Mouse (Mus musculus): Measurements from ENCODE around the gene Phactr4.
A peak's percentile ranks its signal among the peaks of the same experiment; 100 is the strongest.

Gene Phactr4

GRCm38 (mm10) chr4:132411322-132412094 lies 10.8 kb downstream of the Phactr4 start:
- DNase-seq (ENCODE audit: low read depth, low spot score) = peak; percentile 25

- DNase-seq (ENCODE audit: low read depth, low spot score) = no peak
Measured at GRCm38 (mm10) chr4:132409587-132410229, 12.6 kb downstream of the Phactr4 start.

GRCm38 (mm10) chr4:132406393-132407189 lies 15.7 kb downstream of the Phactr4 start:
- no peak for DNase-seq (ENCODE audit: low read depth, low spot score)

- no peak for DNase-seq (ENCODE audit: low read depth, low spot score)
Measured at GRCm38 (mm10) chr4:132404588-132404987, 17.7 kb downstream of the Phactr4 start.

- no peak for DNase-seq (ENCODE audit: low read depth, low spot score)
Measured at GRCm38 (mm10) chr4:132403063-132403660, 19.1 kb downstream of the Phactr4 start.

GRCm38 (mm10) chr4:132401016-132401415 lies 21.3 kb downstream of the Phactr4 start:
- no peak for DNase-seq (ENCODE audit: low read depth, low spot score)

GRCm38 (mm10) chr4:132398863-132399262 lies 23.4 kb downstream of the Phactr4 start:
- no peak for DNase-seq (ENCODE audit: low read depth, low spot score)

GRCm38 (mm10) chr4:132398045-132398774 lies 24.1 kb downstream of the Phactr4 start:
- no peak for DNase-seq (ENCODE audit: low read depth, low spot score)

- DNase-seq (ENCODE audit: low read depth, low spot score) = no peak
Measured at GRCm38 (mm10) chr4:132397120-132397519, 25.2 kb downstream of the Phactr4 start.

GRCm38 (mm10) chr4:132396251-132396650 lies 26.0 kb downstream of the Phactr4 start:
- no peak for DNase-seq (ENCODE audit: low read depth, low spot score)

- no peak for DNase-seq (ENCODE audit: low read depth, low spot score)
Measured at GRCm38 (mm10) chr4:132391063-132391740, 31.1 kb downstream of the Phactr4 start.

GRCm38 (mm10) chr4:132389302-132389701 lies 33.0 kb downstream of the Phactr4 start:
- no peak for DNase-seq (ENCODE audit: low read depth, low spot score)

- no peak for DNase-seq (ENCODE audit: low read depth, low spot score)
Measured at GRCm38 (mm10) chr4:132387617-132388016, 34.7 kb downstream of the Phactr4 start.

- DNase-seq (ENCODE audit: low read depth, low spot score) = no peak
Measured at GRCm38 (mm10) chr4:132386846-132387245, 35.4 kb downstream of the Phactr4 start.

GRCm38 (mm10) chr4:132385771-132386410 lies 36.4 kb downstream of the Phactr4 start:
- DNase-seq (ENCODE audit: low read depth, low spot score) = no peak

- no peak for DNase-seq (ENCODE audit: low read depth, low spot score)
Measured at GRCm38 (mm10) chr4:132383455-132383854, 38.8 kb downstream of the Phactr4 start.

GRCm38 (mm10) chr4:132382296-132382695 lies 40.0 kb downstream of the Phactr4 start:
- no peak for DNase-seq (ENCODE audit: low read depth, low spot score)

GRCm38 (mm10) chr4:132380965-132381616 lies 41.2 kb downstream of the Phactr4 start:
- DNase-seq (ENCODE audit: low read depth, low spot score) = no peak

GRCm38 (mm10) chr4:132373820-132374219 lies 48.5 kb downstream of the Phactr4 start:
- DNase-seq (ENCODE audit: low read depth, low spot score) = no peak

Measured in retina, adult 2 months (tissue).